Mouse (Mus musculus): ENCODE measurements around the gene Tacc3. TPM values are rescaled to one million over a fixed set of nuclear protein-coding genes. Genes with fewer than 3 reads are reported as not detected.
A peak's percentile ranks its signal among the peaks of the same experiment; 100 is the strongest.

The Tacc3 gene
- polyA plus RNA-seq, 1 experiment from 2014 or later = 332 TPM

DNA sequence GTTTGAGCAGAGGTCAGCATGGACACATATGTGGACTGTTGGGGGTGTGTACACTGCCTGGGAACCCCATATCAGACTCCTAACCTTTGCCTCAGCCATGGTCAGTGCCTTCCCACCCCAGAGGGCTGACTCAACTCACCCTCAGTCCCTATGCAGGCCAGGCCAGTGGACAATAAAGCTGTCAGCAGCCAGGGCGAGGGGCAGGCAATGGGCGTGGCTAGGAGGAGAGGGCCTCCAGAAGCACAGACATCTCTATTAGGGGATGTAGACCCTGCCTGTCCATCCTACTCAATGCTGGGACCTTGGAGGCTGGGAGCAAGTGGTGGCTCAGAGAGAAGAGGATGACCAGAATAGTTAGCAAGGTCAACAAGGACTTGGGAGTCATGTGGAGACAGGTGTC, 57.3 kb downstream of the Tacc3 start:
- Histone ChIP-seq H3K4me1 (replicated peaks; ENCODE audit: control insufficient read depth, insufficient read depth, low read length) (peaks cover 3% of the 10 kb centered on the region; the same call in 1 of the 2 replicates), H3K36me3 (ENCODE audit: control insufficient read depth, insufficient read depth, low read length) (no peaks in the 10 kb centered on the region), H3K4me2 (ENCODE audit: low read depth, low read length, severe bottlenecking) (no peak overlapping the region), H3K4me3 (ENCODE audit: low read depth, low read length) (no peak overlapping the region), H3K9ac (ENCODE audit: low read length) (no peak overlapping the region), H3K9me3 (ENCODE audit: control insufficient read depth, low read length) (no peaks in the 10 kb centered on the region), H3K27me3 (ENCODE audit: control insufficient read depth, insufficient read depth, low read length) (peaks cover 3% of the 10 kb centered on the region; the same call in 1 of the 2 replicates), H3K27ac (ENCODE audit: low read depth, low read length) (no peak overlapping the region)
- DNase-seq (ENCODE audit: low spot score) (no peak), ATAC-seq (replicated peaks; ENCODE audit: low FRiP score) (no peak)
- WGBS = 45% methylated on average over 2 of the region's 2 CpGs

GRCm38 (mm10) chr5:33716467-33716866, 58.5 kb downstream of the Tacc3 start:
- no peak overlapping the region for H3K9ac ChIP-seq (ENCODE audit: low read length)
- DNase-seq (ENCODE audit: low spot score) (no peak), ATAC-seq (replicated peaks; ENCODE audit: low FRiP score) (no peak)
- no peaks in the 10 kb centered on the region for H3K9me3 ChIP-seq (ENCODE audit: control insufficient read depth, low read length)
- H3K27me3 ChIP-seq (ENCODE audit: control insufficient read depth, insufficient read depth, low read length) = peaks cover 11% of the 10 kb centered on the region; the same call in 1 of the 2 replicates
- H3K4me2 ChIP-seq (ENCODE audit: low read depth, low read length, severe bottlenecking) = no peak overlapping the region
- H3K4me1 ChIP-seq (replicated peaks; ENCODE audit: control insufficient read depth, insufficient read depth, low read length) = peaks cover 13% of the 10 kb centered on the region
- no peaks in the 10 kb centered on the region for H3K36me3 ChIP-seq (ENCODE audit: control insufficient read depth, insufficient read depth, low read length)
- no peak overlapping the region for H3K27ac ChIP-seq (ENCODE audit: low read depth, low read length)
- WGBS = 80% methylated on average over 6 of the region's 6 CpGs
- H3K4me3 ChIP-seq (ENCODE audit: low read depth, low read length) = no peak overlapping the region

- 78% methylated on average over 5 of the region's 5 CpGs for WGBS
- DNase-seq (ENCODE audit: low spot score) = no peak
- no peaks in the 10 kb centered on the region for H3K9me3 ChIP-seq (ENCODE audit: control insufficient read depth, low read length)
- no peaks in the 10 kb centered on the region for H3K36me3 ChIP-seq (ENCODE audit: control insufficient read depth, insufficient read depth, low read length)
- no peak overlapping the region for H3K27ac ChIP-seq (ENCODE audit: low read depth, low read length)
- no peak overlapping the region for H3K4me2 ChIP-seq (ENCODE audit: low read depth, low read length, severe bottlenecking)
- H3K27me3 ChIP-seq (ENCODE audit: control insufficient read depth, insufficient read depth, low read length) = peaks cover 17% of the 10 kb centered on the region
- H3K4me3 ChIP-seq (ENCODE audit: low read depth, low read length) = no peak overlapping the region
- no peak overlapping the region for H3K9ac ChIP-seq (ENCODE audit: low read length)
- no peak for ATAC-seq (replicated peaks; ENCODE audit: low FRiP score)
- peaks cover 13% of the 10 kb centered on the region for H3K4me1 ChIP-seq (replicated peaks; ENCODE audit: control insufficient read depth, insufficient read depth, low read length)
Observed at GRCm38 (mm10) chr5:33718460-33718859, 60.5 kb downstream of the Tacc3 start.

GRCm38 (mm10) chr5:33720852-33721490, 63.0 kb downstream of the Tacc3 start:
- peak; percentile 57 for DNase-seq (ENCODE audit: low spot score)
- no peaks in the 10 kb centered on the region for H3K9me3 ChIP-seq (ENCODE audit: control insufficient read depth, low read length)
- H3K9ac ChIP-seq (ENCODE audit: low read length) = peak overlapping the region; percentile 93; the same call in 1 of the 2 replicates
- peaks cover 26% of the 10 kb centered on the region for H3K4me1 ChIP-seq (replicated peaks; ENCODE audit: control insufficient read depth, insufficient read depth, low read length)
- ATAC-seq (replicated peaks; ENCODE audit: low FRiP score) = 0 out of 2 replicates have a peak, but pooled peaks have one; percentile 1
- WGBS = 9% methylated on average over 8 of the region's 8 CpGs
- peaks cover 38% of the 10 kb centered on the region for H3K27me3 ChIP-seq (ENCODE audit: control insufficient read depth, insufficient read depth, low read length)
- no peaks in the 10 kb centered on the region; the same call in 1 of the 2 replicates for H3K36me3 ChIP-seq (ENCODE audit: control insufficient read depth, insufficient read depth, low read length)
- peak overlapping the region; percentile 69 for H3K4me3 ChIP-seq (ENCODE audit: low read depth, low read length)
- H3K4me2 ChIP-seq (ENCODE audit: low read depth, low read length, severe bottlenecking) = peak overlapping the region; percentile 84
- peak overlapping the region; percentile 53; the same call in 1 of the 2 replicates for H3K27ac ChIP-seq (ENCODE audit: low read depth, low read length)

DNA sequence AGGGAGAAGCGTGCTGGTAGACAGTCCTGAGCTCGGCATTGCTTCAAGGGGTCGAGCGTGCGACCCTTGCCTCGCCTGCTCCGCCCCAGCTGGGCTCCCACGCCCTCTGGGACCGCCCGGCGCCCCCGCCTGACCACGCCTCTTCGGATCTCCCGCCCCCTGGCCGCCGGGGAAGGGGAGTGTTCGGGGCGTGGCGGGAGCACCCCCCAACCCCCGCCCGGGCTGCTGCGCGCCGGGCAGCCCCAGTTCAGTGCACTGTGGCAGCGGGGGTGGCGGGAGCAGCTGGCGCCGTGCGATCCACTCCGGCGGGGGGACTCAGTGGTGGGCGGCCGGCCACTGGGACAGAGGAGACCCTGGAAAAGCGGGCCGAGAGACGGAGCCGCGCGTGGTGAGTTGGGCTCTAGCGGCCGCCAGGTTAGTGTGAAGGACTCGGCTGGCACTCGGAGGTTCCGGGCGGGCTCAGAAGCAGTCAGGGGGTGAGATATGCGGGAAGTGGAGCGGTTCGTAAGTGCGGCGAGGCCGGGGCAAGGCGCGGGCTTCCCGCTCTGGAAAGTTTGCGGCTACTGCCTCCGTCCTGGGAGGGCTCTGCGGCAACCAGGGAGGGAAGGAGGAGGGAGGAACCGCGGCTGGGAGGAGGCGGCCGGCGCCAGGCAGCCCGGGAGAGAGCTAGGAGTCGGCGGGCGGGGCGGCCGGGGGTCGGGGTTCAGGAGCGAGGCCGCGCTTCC, 63.8 kb downstream of the Tacc3 start, which contains the start of gene Fgfr3:
Gene Fgfr3 (plus strand): TSS at position 134 of the 725 bp plus-strand sequence.
- peaks cover 42% of the 10 kb centered on the region for H3K27me3 ChIP-seq (ENCODE audit: control insufficient read depth, insufficient read depth, low read length)
- WGBS = under 1% methylated on average over 68 of the region's 73 CpGs

GRCm38 (mm10) chr5:33722266-33723018, 64.5 kb downstream of the Tacc3 start:
- DNase-seq (ENCODE audit: low spot score) = peak; percentile 58
- ATAC-seq (replicated peaks; ENCODE audit: low FRiP score) = no peak; the same call in 1 of the 2 replicates
- Histone ChIP-seq H3K4me2 (ENCODE audit: low read depth, low read length, severe bottlenecking) (peak overlapping the region; percentile 84), H3K27ac (ENCODE audit: low read depth, low read length) (peak overlapping the region; percentile 75), H3K4me3 (ENCODE audit: low read depth, low read length) (peak overlapping the region; percentile 69), H3K9me3 (ENCODE audit: control insufficient read depth, low read length) (no peaks in the 10 kb centered on the region), H3K36me3 (ENCODE audit: control insufficient read depth, insufficient read depth, low read length) (no peaks in the 10 kb centered on the region; the same call in 1 of the 2 replicates), H3K9ac (ENCODE audit: low read length) (peak overlapping the region; percentile 93), H3K27me3 (ENCODE audit: control insufficient read depth, insufficient read depth, low read length) (peaks cover 44% of the 10 kb centered on the region), H3K4me1 (replicated peaks; ENCODE audit: control insufficient read depth, insufficient read depth, low read length) (peaks cover 26% of the 10 kb centered on the region)
- WGBS = under 1% methylated on average over 52 of the region's 53 CpGs

More for the DNA sequence above, 63.8 kb downstream of the Tacc3 start, which contains the start of gene Fgfr3:
- peaks cover 26% of the 10 kb centered on the region for H3K4me1 ChIP-seq (replicated peaks; ENCODE audit: control insufficient read depth, insufficient read depth, low read length)
- peak within 1 kb of the TSS; percentile 84 for H3K4me2 ChIP-seq (ENCODE audit: low read depth, low read length, severe bottlenecking)
- H3K36me3 ChIP-seq (ENCODE audit: control insufficient read depth, insufficient read depth, low read length) = no peaks in the 10 kb centered on the region; the same call in 1 of the 2 replicates
- peak within 1 kb of the TSS; percentile 75 for H3K27ac ChIP-seq (ENCODE audit: low read depth, low read length)
- no peaks in the 10 kb centered on the region for H3K9me3 ChIP-seq (ENCODE audit: control insufficient read depth, low read length)
- H3K9ac ChIP-seq (ENCODE audit: low read length) = peak within 1 kb of the TSS; percentile 93
- peak; percentile 79 for ATAC-seq (replicated peaks; ENCODE audit: low FRiP score)
- H3K4me3 ChIP-seq (ENCODE audit: low read depth, low read length) = peak within 1 kb of the TSS; percentile 69
- DNase-seq (ENCODE audit: low spot score) = peak; percentile 88

- H3K27ac ChIP-seq (ENCODE audit: low read depth, low read length) = peak overlapping the region; percentile 75
- peak overlapping the region; percentile 84 for H3K4me2 ChIP-seq (ENCODE audit: low read depth, low read length, severe bottlenecking)
- H3K27me3 ChIP-seq (ENCODE audit: control insufficient read depth, insufficient read depth, low read length) = peaks cover 46% of the 10 kb centered on the region
- peak overlapping the region; percentile 93 for H3K9ac ChIP-seq (ENCODE audit: low read length)
- H3K4me3 ChIP-seq (ENCODE audit: low read depth, low read length) = peak overlapping the region; percentile 69
- H3K4me1 ChIP-seq (replicated peaks; ENCODE audit: control insufficient read depth, insufficient read depth, low read length) = peaks cover 26% of the 10 kb centered on the region
- H3K36me3 ChIP-seq (ENCODE audit: control insufficient read depth, insufficient read depth, low read length) = no peaks in the 10 kb centered on the region; the same call in 1 of the 2 replicates
- ATAC-seq (replicated peaks; ENCODE audit: low FRiP score) = peak; percentile 22; the same call in 1 of the 2 replicates
- H3K9me3 ChIP-seq (ENCODE audit: control insufficient read depth, low read length) = no peaks in the 10 kb centered on the region
- peak; percentile 77 for DNase-seq (ENCODE audit: low spot score)
- 1% methylated on average over 61 of the region's 61 CpGs for WGBS
Observed at GRCm38 (mm10) chr5:33723019-33723640, 65.2 kb downstream of the Tacc3 start.

Data from forebrain, embryonic 11.5 days (tissue).